Mouse (Mus musculus): ENCODE results near the gene Thtpa.

Thtpa gene

DNA sequence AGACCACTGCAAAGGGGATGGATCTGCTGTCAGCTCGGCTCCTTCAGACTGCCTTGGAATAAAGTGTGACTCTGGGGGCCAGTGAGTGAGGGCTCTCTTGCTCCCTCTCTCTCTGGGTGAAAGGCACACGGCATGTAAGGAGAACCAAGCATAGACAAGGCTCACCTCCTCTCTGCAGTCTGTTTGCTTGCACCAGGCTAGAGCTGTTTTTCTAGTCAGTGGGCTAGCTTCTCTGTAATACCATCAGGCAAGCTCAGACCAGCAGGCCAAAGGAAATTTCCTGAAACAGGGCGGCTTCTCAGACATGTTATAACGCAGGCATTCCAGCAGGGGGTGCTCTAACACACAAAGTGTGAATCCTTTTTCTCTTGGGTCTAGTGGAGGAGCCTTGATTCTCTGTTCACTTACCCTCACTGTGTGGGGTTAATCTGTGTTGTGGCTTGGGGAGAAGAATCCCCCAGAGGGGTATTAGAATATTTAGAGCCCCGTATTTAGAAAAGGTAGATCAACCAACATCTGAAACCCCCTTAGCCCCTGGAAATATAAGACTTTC lies 53.9 kb downstream of the Thtpa start:
- peak; percentile 75 for DNase-seq
